Mouse (Mus musculus) liver, embryonic 14.5 days (tissue): ENCODE data around the gene Itgax. TPM values are rescaled to one million over a fixed set of nuclear protein-coding genes. Genes with fewer than 3 reads are reported as not detected.
A peak's percentile ranks its signal among the peaks of the same experiment; 100 is the strongest.

Source experiments
- ATAC-seq: fragments of 200-750 bp; cut with Nextera tagmentation; 2 replicates; pipeline ENCODE4 v1.8.0; 2017; ENCODE audit warnings: moderate number of reproducible peaks, mild to moderate bottlenecking, moderate library complexity; ENCODE audit not compliant: insufficient read depth
- DNase-seq, 3 experiments: peaks; one replicate each; pipeline ENCODE4 v3.0.0-alpha.2; 2012 to 2013; ENCODE audit warnings: low read depth in 3 of 3, low spot score in 3 of 3
- H3K27ac ChIP-seq: fragments of 300-500 bp; sonication (generic); 2 replicates; pipeline ENCODE4 v1.5.1; 2014; ENCODE audit warnings: moderate library complexity, mild to moderate bottlenecking, control low read depth, inconsistent platforms
- H3K27me3 ChIP-seq: fragments of 300-500 bp; sonication (generic); 2 replicates; pipeline ENCODE4 v1.6.1; 2014; ENCODE audit warnings: mild to moderate bottlenecking, low read length, moderate library complexity; ENCODE audit not compliant: control insufficient read depth, insufficient read depth
- H3K36me3 ChIP-seq: fragments of 300-500 bp; sonication (generic); replicated peaks from 2 replicates; pipeline ENCODE4 v1.6.1; 2014; ENCODE audit warnings: low read depth; ENCODE audit not compliant: control insufficient read depth, insufficient read depth
- H3K4me1 ChIP-seq, 2 experiments: fragments of 200-500 bp in 1 of 2; fragments of 300-500 bp in 1 of 2; sonication (generic) in 1 of 2; replicated peaks; 2 replicates each; pipeline ENCODE4 v1.6.1; 2012 to 2014; ENCODE audit warnings: antibody characterized with exemption in 1 of 2, inconsistent platforms in 1 of 2, low read length in 1 of 2; ENCODE audit not compliant: control insufficient read depth in 2 of 2, insufficient read depth in 2 of 2
- H3K4me2 ChIP-seq: fragments of 300-500 bp; sonication (generic); 2 replicates; pipeline ENCODE4 v1.6.1; 2014; ENCODE audit warnings: low read depth, mild to moderate bottlenecking, control low read depth, moderate library complexity
- H3K4me3 ChIP-seq, 2 experiments: fragments of 200-500 bp in 1 of 2; fragments of 300-500 bp in 1 of 2; sonication (generic) in 1 of 2; 2 replicates each; pipeline ENCODE4 v1.5.1; 2012 to 2014; ENCODE audit warnings: low read depth in 2 of 2, low read length in 2 of 2, mild to moderate bottlenecking in 2 of 2, control low read depth in 1 of 2, inconsistent platforms in 1 of 2, moderate library complexity in 1 of 2; ENCODE audit not compliant: insufficient read depth in 1 of 2
- H3K9ac ChIP-seq: fragments of 300-500 bp; sonication (generic); replicated peaks from 2 replicates; pipeline ENCODE4 v1.6.1; 2014; ENCODE audit warnings: mild to moderate bottlenecking, control low read depth, moderate library complexity
- H3K9me3 ChIP-seq: fragments of 300-500 bp; sonication (generic); 2 replicates; pipeline ENCODE4 v1.6.1; 2016; ENCODE audit warnings: low read length, mixed read lengths; ENCODE audit not compliant: control insufficient read depth
- CTCF ChIP-seq: IDR thresholded peaks from 2 replicates; pipeline ENCODE4 v1.5.1; 2016; ENCODE audit warnings: antibody characterized with exemption, low read depth, control low read depth
- EP300 ChIP-seq: IDR thresholded peaks from 2 replicates; pipeline ENCODE4 v1.6.1; 2016; ENCODE audit warnings: antibody characterized with exemption, low read depth
- WGBS: fragments of 180-500 bp; shearing (Covaris S2); extraction: QIAGEN DNeasy Blood & Tissue Kit; methylation state at CpG from one replicate; pipeline ENCODE4 v1.1.7; 2014; ENCODE audit not compliant: insufficient replicate concordance; 5-methylcytosine and 5-hydroxymethylcytosine counted together
- polyA plus RNA-seq, 2 experiments: library from polyadenylated mRNA; depleted of rRNA in 1 of 2; stranded (reverse) in 1 of 2; unstranded in 1 of 2; fragments of >200 nt; fragmentation: Nextera tagmentation in 1 of 2; extraction: Ambion mirVana in 1 of 2; gene quantifications; 2 replicates each; pipeline versions ENCODE4 v1.2.1 to v1.2.3; 2012 to 2014

Gene Itgax
- polyA plus RNA-seq, 2 experiments: 0.09 to 0.10 TPM

GRCm38 (mm10) chr7:128115211-128115958 lies 14.0 kb upstream of the Itgax start:
- DNase-seq: no peak
- Histone ChIP-seq H3K9me3 (no peaks in the 10 kb centered on the region), H3K4me2 (no peak overlapping the region), H3K4me1 (no peaks in the 10 kb centered on the region), H3K36me3 (no peaks in the 10 kb centered on the region), H3K27ac (no peak overlapping the region), H3K9ac (no peak overlapping the region), H3K4me3 (no peak overlapping the region), H3K27me3 (no peaks in the 10 kb centered on the region)
- no peak for ATAC-seq
- WGBS: 36% methylated on average over 5 of the region's 5 CpGs
- TF ChIP-seq CTCF (no peak), EP300 (no peak)

GRCm38 (mm10) chr7:128116396-128116795 lies 13.0 kb upstream of the Itgax start:
- Histone ChIP-seq H3K36me3 (no peaks in the 10 kb centered on the region), H3K27ac (no peak overlapping the region), H3K4me2 (no peak overlapping the region), H3K9ac (no peak overlapping the region), H3K4me1 (no peaks in the 10 kb centered on the region), H3K27me3 (no peaks in the 10 kb centered on the region), H3K9me3 (no peaks in the 10 kb centered on the region), H3K4me3 (no peak overlapping the region)
- DNase-seq: no peak
- 68% methylated on average over 5 of the region's 5 CpGs for WGBS
- no peak for TF ChIP-seq CTCF
- no peak for ATAC-seq

- Histone ChIP-seq H3K4me3 (no peak overlapping the region), H3K27ac (no peak overlapping the region), H3K27me3 (no peaks in the 10 kb centered on the region), H3K9me3 (no peaks in the 10 kb centered on the region), H3K4me2 (no peak overlapping the region), H3K36me3 (no peaks in the 10 kb centered on the region), H3K4me1 (no peaks in the 10 kb centered on the region), H3K9ac (no peak overlapping the region)
- ATAC-seq (no peak), DNase-seq (no peak)
- TF ChIP-seq CTCF (no peak), EP300 (no peak)
- 69% methylated on average over 6 of the region's 6 CpGs for whole genome bisulfite sequencing
Measured at GRCm38 (mm10) chr7:128119726-128120490, 9.4 kb upstream of the Itgax start.

GRCm38 (mm10) chr7:128132148-128132547 lies 2.8 kb downstream of the Itgax start:
- 10% methylated on average over 5 of the region's 5 CpGs for WGBS

GRCm38 (mm10) chr7:128133596-128133995 lies 4.2 kb downstream of the Itgax start:
- WGBS: 14% methylated on average over 2 of the region's 2 CpGs
- Histone ChIP-seq H3K4me2 (no peak overlapping the region), H3K36me3 (no peaks in the 10 kb centered on the region), H3K9ac (no peak overlapping the region), H3K27ac (no peak overlapping the region), H3K4me3 (no peak overlapping the region), H3K27me3 (no peaks in the 10 kb centered on the region), H3K4me1 (no peaks in the 10 kb centered on the region; a peak in 1 of 4 replicates), H3K9me3 (no peaks in the 10 kb centered on the region)
- DNase-seq: peak in 1 of 3 experiments; percentile 7
- TF ChIP-seq EP300 (no peak), CTCF (no peak)
- no peak for ATAC-seq

More at GRCm38 (mm10) chr7:128132148-128132547, 2.8 kb downstream of the Itgax start:
- no peak overlapping the region for H3K4me3 ChIP-seq
- ATAC-seq: no peak
- no peaks in the 10 kb centered on the region for H3K9me3 ChIP-seq
- H3K9ac ChIP-seq: no peak overlapping the region
- H3K27me3 ChIP-seq: no peaks in the 10 kb centered on the region
- no peak overlapping the region for H3K27ac ChIP-seq
- DNase-seq: no peak
- H3K36me3 ChIP-seq: no peaks in the 10 kb centered on the region
- TF ChIP-seq CTCF (no peak), EP300 (no peak)
- peaks cover 0 to 4% of the 10 kb centered on the region in 2 experiments; a peak in 1 of 4 replicates for H3K4me1 ChIP-seq
- H3K4me2 ChIP-seq: no peak overlapping the region
